Mouse (Mus musculus): Measurements from ENCODE around the gene Asphd2. TPM values are rescaled to one million over a fixed set of nuclear protein-coding genes. Genes with fewer than 3 reads are reported as not detected.
"Not testable (repeated sequence)": the region's sequence is repeated elsewhere in the genome, so short reads cannot be mapped to it uniquely, and the experiment has no call there.

Asphd2 gene
- polyA plus RNA-seq, 1 experiment: not detected

DNA sequence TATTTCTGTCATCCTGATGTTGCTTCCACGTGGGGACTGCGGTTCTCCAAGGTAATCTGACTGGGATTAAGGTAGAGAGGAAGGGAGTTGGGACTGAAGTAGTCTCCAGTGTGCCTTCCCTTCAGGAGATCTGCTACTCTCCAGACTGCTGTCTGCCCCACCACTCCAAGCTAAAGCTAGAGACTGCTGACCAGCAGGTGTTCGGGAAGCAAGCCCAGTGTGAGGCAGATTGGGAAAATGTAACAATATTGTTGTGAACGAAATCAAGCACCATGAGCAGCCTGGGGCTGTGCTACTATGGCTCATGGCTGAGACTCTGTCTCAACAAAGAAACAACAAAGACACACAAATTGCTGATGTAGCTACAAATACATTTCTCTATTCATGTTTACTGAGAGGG is 23.4 kb upstream of the Asphd2 start:
- Histone ChIP-seq H3K4me1 (ENCODE audit: control insufficient read depth) (no peaks in the 10 kb centered on the region), H3K27me3 (ENCODE audit: control insufficient read depth) (no peaks in the 10 kb centered on the region; the same call in 1 of the 2 replicates), H3K9me3 (ENCODE audit: control insufficient read depth, low read length) (no peaks in the 10 kb centered on the region), H3K36me3 (ENCODE audit: control insufficient read depth) (no peaks in the 10 kb centered on the region), H3K4me3 (replicated peaks) (no peak overlapping the region)
- TF ChIP-seq GATA1 (IDR thresholded peaks at IDR 0.05; ENCODE audit: low read length): no peak
- no peak for TF ChIP-seq TAL1 (IDR thresholded peaks at IDR 0.05; ENCODE audit: low read length)

- Histone ChIP-seq H3K36me3 (ENCODE audit: control insufficient read depth) (no peaks in the 10 kb centered on the region), H3K27me3 (ENCODE audit: control insufficient read depth) (peaks cover 12% of the 10 kb centered on the region), H3K4me1 (ENCODE audit: control insufficient read depth) (0 out of 2 replicates have a peak, but pooled peaks cover 2% of the 10 kb centered on the region), H3K4me3 (replicated peaks) (no peak overlapping the region), H3K9me3 (ENCODE audit: control insufficient read depth, low read length) (peaks cover 2% of the 10 kb centered on the region; the same call in 1 of the 2 replicates)
- no peak for TF ChIP-seq GATA1 (IDR thresholded peaks at IDR 0.05; ENCODE audit: low read length)
- TF ChIP-seq TAL1 (IDR thresholded peaks at IDR 0.05; ENCODE audit: low read length): no peak
Observed at GRCm38 (mm10) chr5:112416673-112417072, 22.0 kb upstream of the Asphd2 start.

DNA sequence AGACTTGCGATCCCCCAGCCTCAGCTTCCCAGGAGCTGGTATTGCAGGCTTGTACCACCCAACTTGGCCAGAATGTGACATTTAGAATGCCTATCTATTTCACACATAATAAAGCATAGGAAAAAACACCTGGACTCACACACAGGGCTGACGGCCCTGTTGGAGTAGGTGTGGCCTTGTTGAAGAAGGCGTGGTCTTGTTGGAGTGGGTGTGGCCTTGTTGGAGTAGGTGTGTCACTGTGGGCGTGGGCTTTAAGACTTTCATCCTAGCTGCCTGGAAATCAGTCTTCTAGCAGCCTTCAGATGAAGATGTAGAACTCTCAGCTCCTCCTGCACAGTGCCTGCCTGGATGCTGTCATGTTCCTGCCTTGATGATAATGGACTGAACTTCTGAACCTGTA is 18.1 kb upstream of the Asphd2 start:
- not testable (repeated sequence) for H3K4me1 ChIP-seq (ENCODE audit: control insufficient read depth); H3K9me3 ChIP-seq (ENCODE audit: control insufficient read depth, low read length); H3K36me3 ChIP-seq (ENCODE audit: control insufficient read depth); H3K4me3 ChIP-seq (replicated peaks)
- H3K27me3 ChIP-seq (ENCODE audit: control insufficient read depth): peaks cover 18% of the 10 kb centered on the region

DNA sequence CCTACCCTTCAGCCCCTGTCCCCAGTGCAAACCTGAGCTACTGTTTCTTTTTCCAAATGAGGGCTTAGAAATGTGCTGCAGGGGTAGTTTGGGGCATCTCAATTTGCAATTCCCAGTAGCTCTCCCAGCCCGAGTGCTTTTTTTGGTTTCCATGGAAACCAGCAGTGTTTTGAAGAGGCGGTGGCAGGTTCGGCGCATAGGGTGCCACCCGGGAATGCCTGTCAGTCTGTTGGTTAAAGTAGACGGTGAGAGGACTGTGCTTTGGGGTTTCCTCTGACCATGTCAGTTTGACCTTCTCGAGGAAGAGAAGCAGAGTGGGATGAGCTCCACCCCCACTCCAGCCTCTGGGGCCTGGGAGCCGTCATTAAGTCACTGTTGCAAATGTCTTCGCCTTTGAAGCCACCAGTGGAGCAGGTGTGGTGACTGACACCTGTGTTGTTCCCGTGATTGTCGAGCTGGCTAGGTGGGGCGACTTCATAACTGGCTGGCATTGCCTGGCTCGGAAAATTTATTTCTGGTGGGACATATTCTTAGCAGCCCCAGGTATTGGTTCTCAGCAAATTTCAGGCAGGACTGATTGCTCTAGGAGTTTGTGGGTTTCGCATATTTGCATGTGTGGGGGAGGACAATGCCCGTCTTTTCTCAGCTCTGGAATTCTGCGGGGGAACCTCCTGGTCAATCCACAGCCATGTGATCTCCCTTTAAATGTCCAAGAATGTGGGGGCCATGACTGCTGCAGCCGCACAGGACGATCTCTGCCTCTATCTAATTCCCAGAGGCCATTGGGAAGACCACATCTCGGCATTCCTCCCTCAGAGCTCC is 17.1 kb upstream of the Asphd2 start:
- peaks cover 18% of the 10 kb centered on the region for H3K27me3 ChIP-seq (ENCODE audit: control insufficient read depth)
- 0 out of 2 replicates have a peak, but pooled peaks cover 2% of the 10 kb centered on the region for H3K4me1 ChIP-seq (ENCODE audit: control insufficient read depth)
- H3K9me3 ChIP-seq (ENCODE audit: control insufficient read depth, low read length): peaks cover 2% of the 10 kb centered on the region
- H3K36me3 ChIP-seq (ENCODE audit: control insufficient read depth): no peaks in the 10 kb centered on the region
- TF ChIP-seq GATA1 (IDR thresholded peaks at IDR 0.05; ENCODE audit: low read length) (no peak), TAL1 (IDR thresholded peaks at IDR 0.05; ENCODE audit: low read length) (no peak)
- no peak overlapping the region for H3K4me3 ChIP-seq (replicated peaks)

GRCm38 (mm10) chr5:112411072-112411471 is 16.4 kb upstream of the Asphd2 start:
- TF ChIP-seq TAL1 (IDR thresholded peaks at IDR 0.05; ENCODE audit: low read length) (no peak), GATA1 (IDR thresholded peaks at IDR 0.05; ENCODE audit: low read length) (no peak)
- H3K4me3 ChIP-seq (replicated peaks): no peak overlapping the region
- no peaks in the 10 kb centered on the region for H3K36me3 ChIP-seq (ENCODE audit: control insufficient read depth)
- 0 out of 2 replicates have a peak, but pooled peaks cover 2% of the 10 kb centered on the region for H3K4me1 ChIP-seq (ENCODE audit: control insufficient read depth)
- peaks cover 6% of the 10 kb centered on the region for H3K9me3 ChIP-seq (ENCODE audit: control insufficient read depth, low read length)
- H3K27me3 ChIP-seq (ENCODE audit: control insufficient read depth): peaks cover 18% of the 10 kb centered on the region

GRCm38 (mm10) chr5:112409274-112409673 is 14.6 kb upstream of the Asphd2 start:
- Histone ChIP-seq H3K36me3 (ENCODE audit: control insufficient read depth) (no peaks in the 10 kb centered on the region), H3K9me3 (ENCODE audit: control insufficient read depth, low read length) (peaks cover 6% of the 10 kb centered on the region), H3K4me3 (replicated peaks) (no peak overlapping the region), H3K27me3 (ENCODE audit: control insufficient read depth) (peaks cover 18% of the 10 kb centered on the region), H3K4me1 (ENCODE audit: control insufficient read depth) (0 out of 2 replicates have a peak, but pooled peaks cover 2% of the 10 kb centered on the region)
- TF ChIP-seq TAL1 (IDR thresholded peaks at IDR 0.05; ENCODE audit: low read length) (no peak), GATA1 (IDR thresholded peaks at IDR 0.05; ENCODE audit: low read length) (no peak)

DNA sequence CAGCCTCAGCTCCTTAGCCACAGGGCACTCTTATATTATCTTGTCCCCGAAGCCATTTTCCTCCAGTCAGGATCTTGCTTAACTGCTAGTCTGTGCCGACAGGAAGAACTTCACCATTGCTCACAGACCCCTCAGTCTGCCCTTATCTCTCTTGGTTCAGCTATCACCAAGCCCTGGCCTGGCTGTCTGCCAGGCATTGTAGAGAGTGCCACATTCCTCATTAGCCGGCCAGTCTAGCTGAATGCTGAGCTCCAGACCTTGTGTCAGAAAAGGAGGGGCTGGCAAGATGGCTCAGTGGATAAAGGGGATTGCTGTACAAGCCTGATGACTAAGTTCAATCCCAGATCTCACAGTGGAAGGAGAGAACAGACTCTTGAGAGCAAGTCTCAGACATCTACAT is 11.4 kb upstream of the Asphd2 start:
- H3K4me1 ChIP-seq (ENCODE audit: control insufficient read depth): no peaks in the 10 kb centered on the region
- H3K27me3 ChIP-seq (ENCODE audit: control insufficient read depth): peaks cover 5% of the 10 kb centered on the region; the same call in 1 of the 2 replicates
- peaks cover 4% of the 10 kb centered on the region for H3K9me3 ChIP-seq (ENCODE audit: control insufficient read depth, low read length)
- H3K36me3 ChIP-seq (ENCODE audit: control insufficient read depth): no peaks in the 10 kb centered on the region
- no peak overlapping the region for H3K4me3 ChIP-seq (replicated peaks)
- TF ChIP-seq GATA1 (IDR thresholded peaks at IDR 0.05; ENCODE audit: low read length) (no peak), TAL1 (IDR thresholded peaks at IDR 0.05; ENCODE audit: low read length) (no peak)

GRCm38 (mm10) chr5:112402437-112402836 is 7.8 kb upstream of the Asphd2 start:
- TF ChIP-seq GATA1 (IDR thresholded peaks at IDR 0.05; ENCODE audit: low read length): no peak
- TF ChIP-seq TAL1 (IDR thresholded peaks at IDR 0.05; ENCODE audit: low read length): no peak
- Histone ChIP-seq H3K27me3 (ENCODE audit: control insufficient read depth) (no peaks in the 10 kb centered on the region; the same call in none of the 2 replicates), H3K4me1 (ENCODE audit: control insufficient read depth) (no peaks in the 10 kb centered on the region), H3K4me3 (replicated peaks) (no peak overlapping the region), H3K9me3 (ENCODE audit: control insufficient read depth, low read length) (peaks cover 4% of the 10 kb centered on the region), H3K36me3 (ENCODE audit: control insufficient read depth) (no peaks in the 10 kb centered on the region)

GRCm38 (mm10) chr5:112399284-112399683 is 4.6 kb upstream of the Asphd2 start:
- TF ChIP-seq TAL1 (IDR thresholded peaks at IDR 0.05; ENCODE audit: low read length) (no peak), GATA1 (IDR thresholded peaks at IDR 0.05; ENCODE audit: low read length) (no peak)
- Histone ChIP-seq H3K27me3 (ENCODE audit: control insufficient read depth) (peaks cover 26% of the 10 kb centered on the region), H3K9me3 (ENCODE audit: control insufficient read depth, low read length) (no peaks in the 10 kb centered on the region; the same call in 1 of the 2 replicates), H3K4me1 (ENCODE audit: control insufficient read depth) (peaks cover 3% of the 10 kb centered on the region; the same call in 1 of the 2 replicates), H3K36me3 (ENCODE audit: control insufficient read depth) (no peaks in the 10 kb centered on the region), H3K4me3 (replicated peaks) (no peak overlapping the region)

Measured in erythroblast, embryonic 14.5 days (primary cell).